Mouse (Mus musculus) urinary bladder, adult 18-20 months (tissue): ENCODE results near the gene Ppp2r3a.

Experiments
- DNase-seq, 2 experiments: peaks; one replicate each; pipeline ENCODE4 v3.0.0; 2022; ENCODE audit warnings: low spot score in 2 of 2, mixed read lengths in 2 of 2

The Ppp2r3a gene

DNA sequence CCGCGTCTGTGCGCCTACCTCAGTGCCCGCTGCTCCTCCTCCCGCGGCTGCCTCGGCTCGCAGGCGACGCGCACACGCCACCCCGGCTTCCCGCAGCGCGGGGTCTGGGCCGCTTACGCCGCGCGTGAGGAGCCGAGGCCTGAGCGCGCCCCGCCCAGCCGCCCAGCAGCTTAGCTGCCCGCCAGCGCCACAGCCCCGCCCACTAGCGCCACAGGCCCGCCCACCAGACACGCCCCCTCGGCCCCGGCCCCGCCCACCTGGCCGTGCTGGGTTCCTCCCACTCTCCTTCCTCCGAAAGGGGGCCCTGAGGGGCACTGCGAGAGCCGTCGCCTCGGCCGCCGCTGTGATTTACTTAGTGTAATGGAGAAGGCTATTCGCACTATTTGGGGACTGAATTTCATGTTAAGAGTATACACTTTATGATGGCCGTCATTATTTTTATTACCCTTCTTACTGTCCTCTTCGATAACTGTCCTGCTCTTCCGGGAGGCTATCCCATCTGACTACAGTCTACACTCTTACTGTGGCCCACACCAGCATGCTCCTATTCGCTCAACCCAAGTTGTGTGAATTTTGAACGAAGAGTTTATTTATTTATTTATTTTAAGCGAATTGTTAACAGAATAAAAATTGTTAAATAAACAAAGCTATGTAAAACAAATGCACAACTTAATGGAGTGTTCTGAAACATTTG, at the start of gene Ppp2r3a:
Gene Ppp2r3a (minus strand): TSS at position 152 of the 694 bp plus-strand sequence.
- peak; percentile 97 to 100 for DNase-seq

DNA sequence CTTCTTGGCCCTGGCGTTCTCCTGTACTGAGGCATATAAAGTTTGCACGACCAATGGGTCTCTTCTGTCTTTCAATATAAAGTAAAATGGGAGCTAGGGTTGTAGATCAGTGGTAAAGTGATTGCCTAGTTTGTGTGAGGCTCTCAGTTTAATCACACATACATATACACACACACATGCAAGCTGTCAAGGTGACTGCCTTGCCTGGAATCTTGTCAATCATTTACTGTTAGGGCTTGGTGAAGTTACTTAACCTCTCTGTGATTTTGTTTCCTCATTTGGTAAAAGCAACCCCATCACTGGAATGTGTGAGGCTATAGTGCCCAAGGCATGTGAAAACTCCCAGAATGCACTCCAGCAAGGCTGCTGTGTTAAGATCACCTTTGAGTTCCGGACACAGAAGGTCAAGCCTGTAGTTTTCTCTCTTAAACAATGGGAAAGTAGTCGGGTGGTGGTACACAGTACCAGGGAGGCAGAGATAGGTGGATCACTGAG, 48.9 kb upstream of the Ppp2r3a start:
- DNase-seq = no peak

DNA sequence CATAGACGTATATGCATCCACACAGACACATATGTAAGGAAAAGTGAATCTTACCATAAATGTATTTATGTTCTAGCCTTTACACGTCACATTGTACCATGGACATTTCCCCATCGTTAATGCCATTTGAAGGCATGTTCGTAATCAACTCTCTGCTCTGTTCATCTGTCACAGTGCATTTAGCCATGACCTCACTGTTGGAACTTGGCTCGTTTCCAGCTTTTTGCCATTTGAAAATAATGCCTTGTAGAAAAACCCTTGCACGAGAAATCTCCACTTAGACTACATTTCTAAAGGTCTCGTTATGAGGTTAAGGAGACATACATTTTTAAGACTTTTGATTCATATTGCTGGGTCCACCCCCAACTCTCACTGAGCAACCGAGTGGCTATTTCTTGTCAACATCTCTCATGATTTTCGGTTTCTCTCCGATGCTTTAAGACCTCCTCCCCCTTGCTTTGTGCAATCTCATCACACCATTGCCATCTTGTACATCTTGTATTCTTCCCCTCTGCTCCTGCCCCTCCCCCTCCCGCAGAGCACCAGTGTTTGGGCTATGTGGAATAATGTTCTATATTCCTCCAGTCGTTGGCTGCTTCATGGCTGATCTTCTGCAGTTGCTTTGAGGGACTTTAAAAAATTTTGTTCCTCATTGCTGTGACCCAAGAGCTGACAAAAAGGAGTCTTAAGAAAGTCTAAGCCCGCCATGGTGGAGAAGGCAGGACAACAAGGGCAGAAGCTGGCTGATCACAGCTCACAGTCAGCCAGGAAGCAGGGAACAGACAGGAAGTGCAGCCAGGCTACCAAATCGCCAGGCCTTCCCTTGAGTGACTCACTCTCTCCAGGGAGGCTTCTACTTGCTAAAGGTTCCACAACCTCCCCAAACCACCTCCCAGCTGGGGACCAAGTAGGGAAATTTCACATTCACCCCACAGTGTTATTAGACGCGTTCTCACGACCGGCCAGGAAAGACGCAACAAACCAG, 40.4 kb upstream of the Ppp2r3a start:
- DNase-seq = no peak

DNA sequence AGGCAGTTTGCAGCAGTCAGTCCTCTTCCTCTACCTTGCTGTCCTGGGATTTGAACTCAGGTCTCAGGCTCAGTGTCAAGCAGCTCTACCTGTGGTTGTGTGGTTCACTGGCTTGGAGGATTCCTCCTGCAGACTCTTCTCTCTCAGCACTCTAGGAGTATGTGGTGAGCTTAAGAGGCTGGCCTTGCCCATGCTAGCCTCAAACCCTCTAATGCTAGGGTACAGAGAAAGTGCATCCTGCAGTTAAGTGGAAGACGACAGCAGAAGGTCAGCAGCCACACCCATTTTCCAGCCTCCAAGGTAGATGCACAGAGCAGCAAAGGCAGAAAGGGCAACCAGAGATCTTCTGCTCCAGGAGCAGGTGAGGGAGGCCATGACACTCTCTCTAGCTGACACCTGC, 39.3 kb upstream of the Ppp2r3a start:
- no peak for DNase-seq

DNA sequence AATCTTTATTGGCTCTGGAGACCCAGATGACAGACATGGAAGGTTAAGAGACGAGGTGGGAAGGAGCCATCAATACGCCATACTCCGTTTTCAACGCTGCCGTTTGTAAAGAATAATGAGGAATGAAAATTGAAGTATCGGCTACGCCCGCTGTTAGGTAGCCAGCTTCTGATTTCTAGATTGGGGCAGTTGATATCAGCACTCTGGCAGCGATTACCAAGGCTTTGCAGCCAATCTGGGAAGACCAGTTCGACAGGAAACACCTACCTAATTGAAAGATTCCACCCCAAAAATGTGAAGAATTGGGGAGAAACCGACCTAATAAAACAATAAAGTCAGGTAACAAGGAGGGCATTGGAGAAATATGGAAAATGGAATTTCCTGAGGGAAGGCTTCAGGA, 38.2 kb upstream of the Ppp2r3a start:
- peak; percentile 11 to 36 for DNase-seq

- peak; percentile 51 to 66 for DNase-seq
Observed at GRCm38 (mm10) chr9:101288901-101289647, 37.5 kb upstream of the Ppp2r3a start.

DNA sequence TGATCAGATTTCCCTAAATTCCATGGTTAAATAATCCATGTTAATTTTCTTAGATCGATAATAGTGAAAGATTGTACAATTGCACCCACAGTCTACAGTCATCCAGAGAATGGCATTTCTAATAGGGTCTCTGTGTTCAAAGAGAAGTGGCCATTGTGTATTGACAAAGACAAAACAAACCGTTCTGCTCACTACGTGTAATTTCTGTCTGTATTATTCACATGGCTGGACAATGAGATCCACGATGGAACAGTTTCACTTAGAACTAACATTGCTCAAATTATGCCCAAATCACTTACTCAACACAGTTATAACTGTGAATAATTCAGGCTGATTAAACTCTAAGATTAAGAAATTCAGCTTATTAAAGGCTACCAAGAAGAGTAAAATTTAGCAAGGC, 35.2 kb upstream of the Ppp2r3a start:
- no peak for DNase-seq

DNA sequence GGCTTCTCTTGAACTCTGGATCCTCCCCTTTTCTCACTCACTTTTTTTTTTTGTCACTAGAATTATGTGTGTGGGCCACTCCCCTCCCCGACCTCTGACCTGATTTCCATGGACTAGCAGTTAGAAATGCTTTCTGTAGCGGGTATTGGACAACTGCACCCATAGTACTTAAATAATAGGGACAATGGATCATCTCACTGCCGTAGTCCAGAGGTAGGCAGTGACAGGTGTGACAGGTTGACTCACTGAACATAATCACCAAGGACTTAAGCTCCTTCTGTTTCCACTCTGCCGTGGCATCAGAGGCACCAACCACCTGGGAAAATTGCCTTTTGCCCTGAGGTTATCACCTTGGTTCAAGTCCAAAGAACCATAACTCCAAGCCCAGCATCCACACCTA, 32.5 kb upstream of the Ppp2r3a start:
- no peak for DNase-seq

DNA sequence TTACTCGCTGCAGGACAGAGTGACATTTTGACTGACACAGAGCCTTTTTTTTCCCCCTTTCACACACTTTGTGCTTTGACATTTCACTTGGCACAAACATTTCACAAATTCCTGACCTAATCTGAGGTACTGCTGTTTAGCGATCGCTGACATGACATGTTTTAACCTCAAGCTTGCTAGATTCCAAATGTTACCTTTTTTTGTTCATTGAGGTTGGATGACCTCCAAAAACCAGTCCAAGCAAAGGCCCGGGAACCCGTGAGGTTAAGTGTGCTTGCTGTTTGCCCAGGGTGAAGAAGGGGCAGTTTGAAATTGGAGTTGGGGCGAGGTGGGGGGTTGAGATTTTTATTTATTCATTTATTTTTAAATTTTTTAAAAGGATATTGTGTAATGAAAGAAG, 31.1 kb upstream of the Ppp2r3a start:
- no peak for DNase-seq

- DNase-seq = no peak
Observed at GRCm38 (mm10) chr9:101281906-101282305, 30.3 kb upstream of the Ppp2r3a start.

DNA sequence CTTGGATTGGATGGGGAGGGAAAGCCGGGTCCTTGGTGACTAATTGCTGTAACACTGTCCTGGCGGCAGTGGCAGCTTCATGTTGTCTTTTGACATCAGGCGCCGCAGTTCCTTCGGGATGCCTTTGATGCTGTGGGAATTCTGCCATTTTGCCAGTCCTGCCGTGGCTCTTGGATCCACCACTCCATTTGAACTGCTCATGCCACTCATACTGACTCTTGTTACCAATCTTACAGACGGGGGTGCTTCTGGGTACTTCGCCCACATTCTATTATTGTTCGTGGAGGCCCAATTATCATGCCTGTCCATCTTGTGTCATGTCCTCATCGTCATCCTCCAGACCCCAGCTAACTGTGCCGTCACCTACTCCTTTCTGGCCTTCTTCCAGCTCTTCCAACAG, 29.7 kb upstream of the Ppp2r3a start:
- no peak for DNase-seq

DNA sequence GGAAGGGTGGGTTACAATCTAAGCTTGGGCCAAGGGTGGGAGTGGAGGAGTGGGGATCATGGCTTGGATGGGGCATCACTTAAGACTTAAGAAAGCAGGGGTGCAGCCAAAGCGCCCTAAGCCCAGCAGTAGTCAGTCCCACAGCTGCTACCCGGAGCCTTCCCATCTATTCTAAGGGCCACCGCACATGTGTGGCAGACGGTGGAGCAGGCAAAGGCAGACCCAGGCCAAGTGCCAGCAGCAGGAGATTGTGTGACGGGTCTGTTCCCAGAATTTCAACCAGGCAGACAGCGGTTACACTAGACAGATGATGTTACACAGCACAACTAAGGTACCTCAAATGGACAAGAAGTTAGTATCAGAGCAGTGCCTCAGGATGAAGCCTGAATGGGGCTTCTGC, 29.3 kb upstream of the Ppp2r3a start:
- no peak for DNase-seq

- DNase-seq = no peak
Observed at GRCm38 (mm10) chr9:101280211-101280610, 28.6 kb upstream of the Ppp2r3a start.

DNA sequence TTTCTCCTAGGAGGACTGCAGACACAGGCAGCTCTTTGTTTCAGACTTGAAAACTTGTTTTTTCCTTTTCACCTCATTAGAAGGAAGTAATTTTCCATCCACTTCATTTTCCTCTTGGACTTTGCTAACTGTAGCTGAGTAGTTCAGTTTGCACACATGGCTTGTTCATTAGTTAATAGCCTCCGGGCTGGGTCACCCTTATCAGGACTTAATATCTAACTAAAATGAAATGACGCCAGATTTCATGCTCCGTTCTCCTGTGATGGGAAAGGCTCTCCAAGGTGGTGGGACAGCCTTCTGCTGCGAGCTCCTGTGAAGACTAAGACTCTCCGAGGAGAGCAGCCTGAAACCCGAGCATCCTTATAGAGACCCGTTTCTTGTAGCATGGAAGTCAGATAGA, 21.1 kb upstream of the Ppp2r3a start:
- DNase-seq = no peak

GRCm38 (mm10) chr9:101270020-101270419, 18.4 kb upstream of the Ppp2r3a start:
- DNase-seq = no peak

DNA sequence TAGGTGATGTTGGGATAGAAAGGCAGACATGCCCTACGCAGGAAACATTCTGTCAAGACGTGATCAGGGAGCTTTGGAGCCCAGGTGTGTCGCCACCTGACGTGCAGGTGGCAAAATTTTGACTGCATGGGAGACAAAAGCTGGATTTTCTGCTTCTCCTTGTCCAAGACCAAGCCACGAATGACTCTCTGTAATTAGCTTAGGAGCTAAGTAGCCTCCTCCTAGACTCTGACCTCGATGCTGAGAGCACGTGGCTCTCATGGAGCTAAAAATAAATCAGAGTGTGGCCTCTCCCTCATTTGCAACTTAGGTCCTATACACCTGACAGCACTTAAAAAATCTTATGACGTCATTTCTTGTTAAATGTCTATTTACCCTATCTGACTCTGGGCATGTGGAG, 14.4 kb upstream of the Ppp2r3a start:
- no peak for DNase-seq

DNA sequence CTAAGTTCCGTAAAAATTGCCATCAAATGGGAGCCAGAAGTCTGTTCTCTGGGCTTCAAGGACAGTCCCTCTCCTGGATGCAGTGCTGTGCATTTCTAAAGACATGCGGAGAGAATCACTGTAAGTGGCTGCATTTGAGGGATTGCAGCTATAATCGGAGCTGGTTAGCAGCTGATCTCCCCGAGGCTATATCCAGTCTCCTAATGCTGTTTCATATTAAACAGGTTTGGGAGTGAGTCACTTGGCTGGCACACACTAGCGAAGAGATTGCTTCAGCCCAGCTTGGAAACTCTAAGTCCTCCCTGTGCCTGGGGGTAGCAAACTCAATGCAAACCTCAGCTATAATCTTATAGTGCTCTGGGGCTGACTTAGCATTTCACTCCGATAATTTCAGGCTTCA, 14.0 kb upstream of the Ppp2r3a start:
- DNase-seq = peak in 1 of 2 experiments; percentile 27

DNA sequence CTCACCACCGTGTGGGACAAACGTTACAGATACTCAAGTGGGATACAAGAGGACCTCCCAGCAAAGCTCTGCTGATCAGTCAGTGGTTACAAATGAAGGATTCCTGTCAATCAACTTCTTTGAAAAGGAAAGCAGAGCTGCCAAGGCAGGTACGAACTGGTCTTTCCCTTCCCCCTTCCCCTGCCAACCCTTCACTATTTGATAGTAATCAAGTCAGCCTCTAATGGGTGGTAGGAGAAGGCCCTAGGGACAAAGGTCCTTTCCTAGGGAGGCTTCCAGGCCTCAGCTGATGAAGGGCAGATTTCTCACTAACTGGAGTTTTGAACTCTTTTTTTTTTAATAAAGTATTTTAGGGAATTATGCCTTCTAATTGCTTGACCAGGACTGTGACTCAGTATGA, 11.2 kb upstream of the Ppp2r3a start:
- DNase-seq = no peak

- DNase-seq = peak in 1 of 2 experiments; percentile 18
Observed at GRCm38 (mm10) chr9:101261989-101262571, 10.5 kb upstream of the Ppp2r3a start.

DNA sequence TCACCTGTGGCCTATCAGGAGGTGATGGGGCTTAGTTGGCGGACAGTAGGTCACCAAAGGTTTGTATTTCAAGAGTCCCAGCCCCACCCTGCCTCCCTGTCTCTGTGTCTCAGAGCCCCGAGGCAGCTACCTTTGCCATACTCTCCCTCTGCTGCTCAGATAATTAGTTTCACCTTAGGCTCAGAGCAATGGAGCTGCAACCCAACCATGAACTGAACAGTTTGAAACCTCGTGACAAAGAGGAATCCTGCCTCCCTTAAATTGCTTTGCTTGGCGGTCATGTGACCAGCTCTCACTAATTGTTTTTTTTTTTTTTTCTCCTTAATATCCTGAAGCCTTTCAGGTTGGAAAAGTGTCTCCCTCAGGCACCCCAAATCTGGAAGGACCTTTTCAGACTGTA, 9.8 kb upstream of the Ppp2r3a start:
- DNase-seq = no peak

GRCm38 (mm10) chr9:101253136-101253535, 1.5 kb upstream of the Ppp2r3a start:
- DNase-seq = no peak

GRCm38 (mm10) chr9:101252541-101252940, 946 bp upstream of the Ppp2r3a start:
- DNase-seq = no peak
